Mouse (Mus musculus) stomach, postnatal 0 days (tissue): ENCODE measurements at regions not wholly inside any gene's neighbourhood (a gene's known extent, or its start where the extent isn't known, plus 50 kb on each side); places are given as distances from the start of the nearest gene placed in this dataset.

ENCODE experiments used
- CTCF ChIP-seq: IDR thresholded peaks from 2 replicates; pipeline ENCODE4 v1.5.1; 2016; ENCODE audit warnings: antibody characterized with exemption, low read depth, mild to moderate bottlenecking, moderate library complexity
- EP300 ChIP-seq: optimal IDR thresholded peaks from 2 replicates; pipeline ENCODE3; 2016; ENCODE audit warnings: antibody characterized with exemption

- TF ChIP-seq EP300 (no peak), CTCF (no peak)
These were observed 68.7 kb upstream of the Tnfsf11 start for GRCm38 (mm10) chr14:78376591-78376990.
